Mouse (Mus musculus): Measurements from ENCODE around the gene Myo15b. TPM values are rescaled to one million over a fixed set of nuclear protein-coding genes. Genes with fewer than 3 reads are reported as not detected.

The Myo15b gene
- polyA plus RNA-seq, 2 experiments, result 0.29 to 0.42 TPM

DNA sequence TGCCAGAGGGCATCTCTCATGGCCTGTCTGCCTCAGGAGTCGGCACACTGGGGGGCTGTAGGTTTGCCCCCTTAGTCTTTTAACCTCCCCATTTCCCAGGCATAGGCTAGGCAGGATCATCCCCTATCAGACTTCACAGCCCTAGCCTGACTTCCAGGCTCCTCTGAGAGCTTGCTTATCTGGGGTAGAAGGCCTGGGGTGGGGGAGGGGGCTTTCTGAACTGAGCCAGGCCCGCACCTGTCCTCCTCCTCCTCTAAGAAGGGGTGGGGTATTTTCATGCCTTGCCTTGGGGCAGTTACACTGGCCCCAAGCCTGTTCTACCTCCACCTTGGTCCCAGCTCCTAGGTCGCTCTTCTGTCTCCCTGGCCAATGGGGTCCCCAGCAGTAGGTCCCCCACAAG lies 26.7 kb upstream of the Myo15b start:
- TF ChIP-seq CTCF (IDR thresholded peaks at IDR 0.05; ENCODE audit: low read depth) (no peak), EP300 (IDR thresholded peaks at IDR 0.05; ENCODE audit: low read depth) (peak; percentile 22; the same call in 1 of the 2 replicates)
- peak overlapping the region; percentile 24 for H3K27ac ChIP-seq
- H3K4me2 ChIP-seq (ENCODE audit: low read depth), result peak overlapping the region; percentile 39
- H3K9ac ChIP-seq (replicated peaks), result no peak overlapping the region; the same call in none of the 2 replicates
- H3K4me1 ChIP-seq (replicated peaks; ENCODE audit: control insufficient read depth in 2 of 2, insufficient read depth in 2 of 2, low read length in 1 of 2), result peaks cover 24 to 46% of the 10 kb centered on the region in 2 experiments
- no peaks in the 10 kb centered on the region for H3K27me3 ChIP-seq (ENCODE audit: control insufficient read depth, insufficient read depth, low read length)
- no peaks in the 10 kb centered on the region for H3K9me3 ChIP-seq (ENCODE audit: control insufficient read depth, low read length)
- ATAC-seq (ENCODE audit: insufficient read depth), result peak; percentile 66
- H3K4me3 ChIP-seq (ENCODE audit: insufficient read depth in 1 of 2, low read depth in 2 of 2, low read length in 2 of 2), result no peak overlapping the region; a peak in 1 of 4 replicates
- 23% methylated on average over 3 of the region's 3 CpGs for WGBS (ENCODE audit: insufficient replicate concordance)
- no peak for DNase-seq (ENCODE audit: low read depth in 3 of 3, low spot score in 3 of 3)
- H3K36me3 ChIP-seq (replicated peaks; ENCODE audit: control insufficient read depth, insufficient read depth, low read depth), result no peaks in the 10 kb centered on the region

- Histone ChIP-seq H3K9me3 (ENCODE audit: control insufficient read depth, low read length) (no peaks in the 10 kb centered on the region), H3K36me3 (replicated peaks; ENCODE audit: control insufficient read depth, insufficient read depth, low read depth) (no peaks in the 10 kb centered on the region), H3K27me3 (ENCODE audit: control insufficient read depth, insufficient read depth, low read length) (no peaks in the 10 kb centered on the region), H3K4me2 (ENCODE audit: low read depth) (peak overlapping the region; percentile 39), H3K4me3 (ENCODE audit: insufficient read depth in 1 of 2, low read depth in 2 of 2, low read length in 2 of 2) (no peak overlapping the region), H3K9ac (replicated peaks) (no peak overlapping the region), H3K27ac (peak overlapping the region; percentile 24; the same call in 1 of the 2 replicates), H3K4me1 (replicated peaks; ENCODE audit: control insufficient read depth in 2 of 2, insufficient read depth in 2 of 2, low read length in 1 of 2) (peaks cover 24 to 46% of the 10 kb centered on the region in 2 experiments)
- DNase-seq (ENCODE audit: low read depth in 3 of 3, low spot score in 3 of 3), result no peak
- no peak for TF ChIP-seq EP300 (IDR thresholded peaks at IDR 0.05; ENCODE audit: low read depth)
- no peak for TF ChIP-seq CTCF (IDR thresholded peaks at IDR 0.05; ENCODE audit: low read depth)
- 63% methylated on average over 6 of the region's 6 CpGs for WGBS (ENCODE audit: insufficient replicate concordance)
- ATAC-seq (ENCODE audit: insufficient read depth), result peak; percentile 44; the same call in 1 of the 2 replicates
Observed at GRCm38 (mm10) chr11:115832064-115832463, 26.1 kb upstream of the Myo15b start.

- no peak for TF ChIP-seq CTCF (IDR thresholded peaks at IDR 0.05; ENCODE audit: low read depth)
- no peak for TF ChIP-seq EP300 (IDR thresholded peaks at IDR 0.05; ENCODE audit: low read depth)
- no peaks in the 10 kb centered on the region for H3K36me3 ChIP-seq (replicated peaks; ENCODE audit: control insufficient read depth, insufficient read depth, low read depth)
- no peak overlapping the region for H3K4me3 ChIP-seq (ENCODE audit: insufficient read depth in 1 of 2, low read depth in 2 of 2, low read length in 2 of 2)
- peak overlapping the region; percentile 38; the same call in 1 of the 2 replicates for H3K4me2 ChIP-seq (ENCODE audit: low read depth)
- no peaks in the 10 kb centered on the region for H3K9me3 ChIP-seq (ENCODE audit: control insufficient read depth, low read length)
- no peak for DNase-seq (ENCODE audit: low read depth in 3 of 3, low spot score in 3 of 3)
- H3K27me3 ChIP-seq (ENCODE audit: control insufficient read depth, insufficient read depth, low read length), result no peaks in the 10 kb centered on the region
- 43% methylated on average over 8 of the region's 8 CpGs for WGBS (ENCODE audit: insufficient replicate concordance)
- peak; percentile 50; the same call in 1 of the 2 replicates for ATAC-seq (ENCODE audit: insufficient read depth)
- no peak overlapping the region for H3K9ac ChIP-seq (replicated peaks)
- peak overlapping the region; percentile 24 for H3K27ac ChIP-seq
- peaks cover 24 to 45% of the 10 kb centered on the region in 2 experiments for H3K4me1 ChIP-seq (replicated peaks; ENCODE audit: control insufficient read depth in 2 of 2, insufficient read depth in 2 of 2, low read length in 1 of 2)
Observed at GRCm38 (mm10) chr11:115832523-115832922, 25.7 kb upstream of the Myo15b start.

DNA sequence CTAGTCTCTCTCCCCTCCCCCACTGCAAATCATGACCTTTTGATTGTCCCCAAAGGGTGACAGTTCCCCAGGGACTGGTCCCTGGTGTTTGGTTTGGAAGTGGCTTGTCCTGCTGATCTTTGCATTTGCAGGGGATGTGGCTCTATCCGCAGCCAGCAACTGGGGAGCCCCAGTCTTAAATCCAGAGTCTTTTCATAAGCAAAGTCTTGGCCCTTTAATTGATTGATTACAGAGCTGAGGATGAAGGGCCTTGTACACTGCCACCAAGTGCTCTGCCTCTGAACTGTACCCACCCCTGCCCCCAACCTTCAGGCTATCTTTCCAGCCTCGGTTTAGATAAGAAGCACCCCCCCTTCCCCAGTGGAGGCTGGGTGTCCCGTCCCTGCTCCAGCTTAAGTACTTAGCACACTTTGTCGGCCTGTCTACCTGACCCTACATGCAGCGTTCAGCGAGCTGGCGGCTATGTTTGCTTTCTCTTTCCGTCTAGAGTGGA lies 25.1 kb upstream of the Myo15b start:
- TF ChIP-seq CTCF (IDR thresholded peaks at IDR 0.05; ENCODE audit: low read depth) (peak; percentile 24; the same call in 1 of the 2 replicates), EP300 (IDR thresholded peaks at IDR 0.05; ENCODE audit: low read depth) (no peak)
- Histone ChIP-seq H3K4me3 (ENCODE audit: insufficient read depth in 1 of 2, low read depth in 2 of 2, low read length in 2 of 2) (no peak overlapping the region), H3K36me3 (replicated peaks; ENCODE audit: control insufficient read depth, insufficient read depth, low read depth) (no peaks in the 10 kb centered on the region), H3K27me3 (ENCODE audit: control insufficient read depth, insufficient read depth, low read length) (no peaks in the 10 kb centered on the region), H3K9me3 (ENCODE audit: control insufficient read depth, low read length) (no peaks in the 10 kb centered on the region), H3K4me1 (replicated peaks; ENCODE audit: control insufficient read depth in 2 of 2, insufficient read depth in 2 of 2, low read length in 1 of 2) (peaks cover 24 to 44% of the 10 kb centered on the region in 2 experiments), H3K9ac (replicated peaks) (no peak overlapping the region), H3K4me2 (ENCODE audit: low read depth) (peak overlapping the region; percentile 38), H3K27ac (peak overlapping the region; percentile 24)
- 25% methylated on average over 8 of the region's 8 CpGs for WGBS (ENCODE audit: insufficient replicate concordance)
- ATAC-seq (ENCODE audit: insufficient read depth), result peak; percentile 39; the same call in 1 of the 2 replicates
- DNase-seq (ENCODE audit: low read depth in 3 of 3, low spot score in 3 of 3), result no peak

DNA sequence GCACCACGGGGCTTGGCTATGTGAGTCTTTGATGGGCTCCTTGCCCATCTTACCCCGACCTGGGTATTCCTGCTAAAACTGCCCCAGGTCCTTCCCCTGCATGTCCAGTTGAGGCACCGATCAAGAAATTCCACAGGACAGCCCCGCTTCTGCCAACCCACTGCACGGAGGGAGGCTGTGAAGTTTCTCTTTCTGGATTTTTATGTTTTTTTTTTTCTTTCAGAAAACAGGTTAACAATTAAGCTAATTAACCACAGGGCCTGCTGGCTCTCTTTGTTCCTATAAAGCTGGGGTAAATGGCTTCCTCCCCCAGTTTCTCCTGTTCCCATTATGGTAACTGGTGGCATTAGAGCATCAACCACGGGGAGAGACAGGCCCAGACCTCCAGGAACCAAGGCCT lies 24.2 kb upstream of the Myo15b start:
- Histone ChIP-seq H3K4me3 (ENCODE audit: insufficient read depth in 1 of 2, low read depth in 2 of 2, low read length in 2 of 2) (no peak overlapping the region), H3K27ac (no peak overlapping the region), H3K9me3 (ENCODE audit: control insufficient read depth, low read length) (no peaks in the 10 kb centered on the region), H3K9ac (replicated peaks) (no peak overlapping the region), H3K36me3 (replicated peaks; ENCODE audit: control insufficient read depth, insufficient read depth, low read depth) (no peaks in the 10 kb centered on the region), H3K4me1 (replicated peaks; ENCODE audit: control insufficient read depth in 2 of 2, insufficient read depth in 2 of 2, low read length in 1 of 2) (peaks cover 30 to 51% of the 10 kb centered on the region in 2 experiments), H3K4me2 (ENCODE audit: low read depth) (no peak overlapping the region), H3K27me3 (ENCODE audit: control insufficient read depth, insufficient read depth, low read length) (no peaks in the 10 kb centered on the region)
- 66% methylated on average over 6 of the region's 6 CpGs for WGBS (ENCODE audit: insufficient replicate concordance)
- ATAC-seq (ENCODE audit: insufficient read depth) (no peak), DNase-seq (ENCODE audit: low read depth in 3 of 3, low spot score in 3 of 3) (no peak)
- no peak for TF ChIP-seq EP300 (IDR thresholded peaks at IDR 0.05; ENCODE audit: low read depth)
- TF ChIP-seq CTCF (IDR thresholded peaks at IDR 0.05; ENCODE audit: low read depth), result no peak

Data from liver, embryonic 14.5 days (tissue).